Mouse (Mus musculus): Measurements from ENCODE around the gene Hexim2. TPM values are rescaled to one million over a fixed set of nuclear protein-coding genes. Genes with fewer than 3 reads are reported as not detected.

Hexim2 gene
- polyA plus RNA-seq (2015; fragmentation: Nextera tagmentation; extraction: Ambion mirVana): 3.6 and 4.6 TPM in 2 replicates

GRCm38 (mm10) chr11:103131701-103132575 is at the start of gene Hexim2:
Hexim2 (plus strand) TSS chr11:103132429.

GRCm38 (mm10) chr11:103101481-103101865 is 30.8 kb upstream of the Hexim2 start, which contains the start of the genes Plcd3 and Acbd4:
Plcd3 (minus strand) TSS chr11:103101658.
Acbd4 (plus strand) TSS chr11:103101682.

GRCm38 (mm10) chr11:103116008-103116818 is 16.0 kb upstream of the Hexim2 start, which contains the start of gene Hexim1:
Hexim1 (plus strand) TSS chr11:103116231.

GRCm38 (mm10) chr11:103170494-103171285 is 38.5 kb downstream of the Hexim2 start, which contains the start of gene Fmnl1:
Fmnl1 (plus strand) TSS chr11:103171107.

Other genes starting within 250 kb of the Hexim2 start
- gene Fam187a, start 247.3 kb upstream of the Hexim2 start, polyA plus RNA-seq (2015; fragmentation: Nextera tagmentation; extraction: Ambion mirVana): not detected in 2 replicates
- 0.19 and 0.33 TPM in 2 replicates for gene Gfap, start 231.5 kb upstream of the Hexim2 start, polyA plus RNA-seq (2015; fragmentation: Nextera tagmentation; extraction: Ambion mirVana)
- gene Kif18b, start 207.3 kb upstream of the Hexim2 start, polyA plus RNA-seq (2015; fragmentation: Nextera tagmentation; extraction: Ambion mirVana): 1.5 and 2.1 TPM in 2 replicates
- gene C1ql1, start 185.7 kb upstream of the Hexim2 start, polyA plus RNA-seq (2015; fragmentation: Nextera tagmentation; extraction: Ambion mirVana): 0.67 and 1.1 TPM in 2 replicates
- gene Nmt1, start 104.2 kb upstream of the Hexim2 start, polyA plus RNA-seq (2015; fragmentation: Nextera tagmentation; extraction: Ambion mirVana): 47.9 and 49.5 TPM in 2 replicates
- 56.8 and 60.1 TPM in 2 replicates for gene Dcakd, start 104.1 kb upstream of the Hexim2 start, polyA plus RNA-seq (2015; fragmentation: Nextera tagmentation; extraction: Ambion mirVana)
- 5.7 TPM in 2 replicates for gene Plcd3, start 30.8 kb upstream of the Hexim2 start, polyA plus RNA-seq (2015; fragmentation: Nextera tagmentation; extraction: Ambion mirVana)
- gene Acbd4, start 30.7 kb upstream of the Hexim2 start, polyA plus RNA-seq (2015; fragmentation: Nextera tagmentation; extraction: Ambion mirVana): 41.3 and 42.1 TPM in 2 replicates
- 3.0 and 3.5 TPM in 2 replicates for gene Hexim1, start 16.2 kb upstream of the Hexim2 start, polyA plus RNA-seq (2015; fragmentation: Nextera tagmentation; extraction: Ambion mirVana)
- gene Fmnl1, start 38.7 kb downstream of the Hexim2 start, polyA plus RNA-seq (2015; fragmentation: Nextera tagmentation; extraction: Ambion mirVana): 1.3 and 3.3 TPM in 2 replicates
- 1.4 and 1.6 TPM in 2 replicates for gene 1700023F06Rik, start 76.1 kb downstream of the Hexim2 start, polyA plus RNA-seq (2015; fragmentation: Nextera tagmentation; extraction: Ambion mirVana)
- not detected in 2 replicates for gene Spata32, start 86.0 kb downstream of the Hexim2 start, polyA plus RNA-seq (2015; fragmentation: Nextera tagmentation; extraction: Ambion mirVana)
- gene Map3k14, start 135.0 kb downstream of the Hexim2 start, polyA plus RNA-seq (2015; fragmentation: Nextera tagmentation; extraction: Ambion mirVana): 3.5 and 3.6 TPM in 2 replicates
- 10.2 and 10.4 TPM in 2 replicates for gene Arhgap27, start 231.3 kb downstream of the Hexim2 start, polyA plus RNA-seq (2015; fragmentation: Nextera tagmentation; extraction: Ambion mirVana)

All from urinary bladder, postnatal 0 days (tissue).